Mouse (Mus musculus) monocyte, adult 5-6 weeks (primary cell): ENCODE measurements at regions not wholly inside any gene's neighbourhood (a gene's known extent, or its start where the extent isn't known, plus 50 kb on each side); places are given as distances from the start of the nearest gene placed in this dataset.

ENCODE experiments used
- ATAC-seq: fragments of 153-309, 156-312 bp; replicated peaks from 2 replicates; pipeline ENCODE4 v1.8.0; 2017; ENCODE audit warnings: mild to moderate bottlenecking; ENCODE audit not compliant: low TSS enrichment, insufficient number of reproducible peaks, severe bottlenecking, poor library complexity, low FRiP score

- ATAC-seq, result no peak
These were observed 248.2 kb upstream of the Dach1 start for GRCm38 (mm10) chr14:98417719-98418118.

- no peak for ATAC-seq
These were observed 244.6 kb upstream of the Dach1 start for GRCm38 (mm10) chr14:98414201-98414600.

GRCm38 (mm10) chr14:98405936-98406635 is 236.5 kb upstream of the Dach1 start:
- no peak for ATAC-seq

- no peak for ATAC-seq
These were observed 234.5 kb upstream of the Dach1 start for GRCm38 (mm10) chr14:98404026-98404425.

- no peak for ATAC-seq
These were observed 218.3 kb upstream of the Dach1 start for GRCm38 (mm10) chr14:98387871-98388270.
